Mouse (Mus musculus) CH12.LX (cell line): ENCODE results near the gene Abraxas1. TPM values are rescaled to one million over a fixed set of nuclear protein-coding genes. Genes with fewer than 3 reads are reported as not detected.

Experiments
- DNase-seq: peaks from one replicate; pipeline ENCODE4 v3.0.0-alpha.2; 2013; ENCODE audit errors: extremely low read depth
- H3K27ac ChIP-seq: 2 replicates; pipeline ENCODE4 v1.5.1; 2012; ENCODE audit warnings: low read depth, mild to moderate bottlenecking, control low read depth, moderate library complexity; ENCODE audit not compliant: insufficient read depth
- H3K27me3 ChIP-seq: replicated peaks from 2 replicates; pipeline ENCODE3; 2012; ENCODE audit warnings: inconsistent platforms
- H3K36me3 ChIP-seq, 2 experiments: replicated peaks in 1 of 2; 2 replicates each; pipeline versions ENCODE3 to v1.6.1; 2012; ENCODE audit warnings: inconsistent platforms in 1 of 2, low read length in 1 of 2, mild to moderate bottlenecking in 1 of 2, mixed read lengths in 1 of 2, moderate library complexity in 1 of 2; ENCODE audit not compliant: control insufficient read depth in 1 of 2, insufficient read depth in 1 of 2
- H3K4me1 ChIP-seq, 2 experiments: 2 replicates each; pipeline ENCODE4 v1.6.1; 2012; ENCODE audit warnings: inconsistent platforms in 1 of 2, moderate library complexity in 1 of 2; ENCODE audit not compliant: insufficient read depth in 2 of 2, control insufficient read depth in 1 of 2
- H3K4me2 ChIP-seq: 2 replicates; pipeline ENCODE4 v1.6.1; 2012; ENCODE audit warnings: low read depth, mild to moderate bottlenecking, control low read depth; ENCODE audit not compliant: poor library complexity, insufficient read depth, severe bottlenecking
- H3K4me3 ChIP-seq, 3 experiments: fragments of 150-350 bp in 1 of 3; sonication (generic) in 1 of 3; replicated peaks in 1 of 3; 2 replicates each; pipeline versions ENCODE3 to v1.5.1; 2011 to 2012; ENCODE audit warnings: low read depth in 2 of 3, low read length in 2 of 3, mild to moderate bottlenecking in 2 of 3, moderate library complexity in 2 of 3, control low read depth in 1 of 3, improper control_type of control experiment in 1 of 3, inconsistent platforms in 1 of 3, mixed read lengths in 1 of 3; ENCODE audit not compliant: poor library complexity in 1 of 3
- H3K79me2 ChIP-seq: replicated peaks from 2 replicates; pipeline ENCODE4 v1.6.1; 2012; ENCODE audit warnings: mild to moderate bottlenecking, moderate library complexity; ENCODE audit not compliant: control insufficient read depth, poor library complexity, insufficient read depth, severe bottlenecking; ENCODE audit errors: extremely low read depth
- H3K9ac ChIP-seq: 2 replicates; pipeline ENCODE4 v1.6.1; 2012; ENCODE audit warnings: low read depth, mild to moderate bottlenecking, control low read depth, moderate library complexity; ENCODE audit not compliant: insufficient read depth
- H3K9me3 ChIP-seq: replicated peaks from 2 replicates; pipeline ENCODE3; 2012; ENCODE audit warnings: low read length, inconsistent platforms, mixed read lengths
- CTCF ChIP-seq, 2 experiments: IDR thresholded peaks in 1 of 2; conservative IDR thresholded peaks in 1 of 2; 2 replicates each; pipeline ENCODE4 v1.5.1; 2011 to 2012; ENCODE audit warnings: low read depth in 2 of 2, low read length in 2 of 2, improper control_type of control experiment in 1 of 2, inconsistent platforms in 1 of 2, mild to moderate bottlenecking in 1 of 2, moderate library complexity in 1 of 2
- E2F4 ChIP-seq: IDR thresholded peaks from 2 replicates; pipeline ENCODE4 v1.6.1; 2011; ENCODE audit warnings: low read depth, low read length, improper control_type of control experiment; ENCODE audit not compliant: insufficient replicate concordance
- GABPA ChIP-seq: IDR thresholded peaks from 2 replicates; pipeline ENCODE4 v1.6.1; 2012; ENCODE audit warnings: low read depth, low read length, improper control_type of control experiment, inconsistent platforms; ENCODE audit not compliant: insufficient replicate concordance
- HCFC1 ChIP-seq: IDR thresholded peaks from 2 replicates; pipeline ENCODE4 v1.6.1; 2012; ENCODE audit warnings: low read depth, mild to moderate bottlenecking, inconsistent platforms, low read length, improper control_type of control experiment
- IRF4 ChIP-seq: IDR thresholded peaks from 2 replicates; pipeline ENCODE4 v1.6.1; 2014; ENCODE audit warnings: low read depth, mild to moderate bottlenecking, inconsistent platforms, low read length, improper control_type of control experiment
- JUN ChIP-seq: IDR thresholded peaks from 2 replicates; pipeline ENCODE4 v1.6.1; 2011; ENCODE audit warnings: low read depth, mild to moderate bottlenecking, low read length, improper control_type of control experiment, moderate library complexity; ENCODE audit not compliant: insufficient read depth
- KAT2A ChIP-seq: IDR thresholded peaks from 2 replicates; pipeline ENCODE4 v1.6.1; 2012; ENCODE audit warnings: low read length, improper control_type of control experiment, inconsistent platforms; ENCODE audit not compliant: insufficient replicate concordance
- MAX ChIP-seq: IDR thresholded peaks from 2 replicates; pipeline ENCODE4 v1.6.1; 2011; ENCODE audit warnings: low read length, improper control_type of control experiment
- MAZ ChIP-seq: IDR thresholded peaks from 2 replicates; pipeline ENCODE4 v1.6.1; 2012; ENCODE audit warnings: low read depth, mild to moderate bottlenecking, inconsistent platforms, low read length, improper control_type of control experiment, moderate library complexity
- MXI1 ChIP-seq: IDR thresholded peaks from 2 replicates; pipeline ENCODE4 v1.6.1; 2011; ENCODE audit warnings: mild to moderate bottlenecking, low read depth, low read length, improper control_type of control experiment
- POLR2A ChIP-seq: IDR thresholded peaks from 2 replicates; pipeline ENCODE4 v1.6.1; 2011; ENCODE audit warnings: low read depth, mild to moderate bottlenecking, improper control_type of control experiment, low read length
- POLR2AphosphoS2 ChIP-seq: IDR thresholded peaks from 2 replicates; pipeline ENCODE4 v1.6.1; 2011; ENCODE audit warnings: low read depth, low read length, improper control_type of control experiment
- RAD21 ChIP-seq: IDR thresholded peaks from 2 replicates; pipeline ENCODE4 v1.6.1; 2011; ENCODE audit warnings: low read depth, mild to moderate bottlenecking, low read length, improper control_type of control experiment, moderate library complexity
- RCOR1 ChIP-seq: conservative IDR thresholded peaks from 2 replicates; pipeline ENCODE4 v1.6.1; 2012; ENCODE audit warnings: low read depth, mild to moderate bottlenecking, inconsistent platforms, low read length, improper control_type of control experiment
- SIN3A ChIP-seq: IDR thresholded peaks from 2 replicates; pipeline ENCODE4 v1.6.1; 2012; ENCODE audit warnings: low read length, improper control_type of control experiment, inconsistent platforms
- TCF12 ChIP-seq: IDR thresholded peaks from 2 replicates; pipeline ENCODE4 v1.6.1; 2014; ENCODE audit warnings: low read depth, mild to moderate bottlenecking, inconsistent platforms, low read length, improper control_type of control experiment
- USF1 ChIP-seq: IDR thresholded peaks from 2 replicates; pipeline ENCODE4 v1.6.1; 2014; ENCODE audit warnings: low read depth, mild to moderate bottlenecking, inconsistent platforms, low read length, improper control_type of control experiment
- USF2 ChIP-seq: conservative IDR thresholded peaks from 2 replicates; pipeline ENCODE4 v1.6.1; 2011; ENCODE audit warnings: low read depth, low read length, improper control_type of control experiment
- ZC3H11A ChIP-seq: IDR thresholded peaks from 2 replicates; pipeline ENCODE4 v1.6.1; 2012; ENCODE audit warnings: low read depth, mild to moderate bottlenecking, inconsistent platforms, low read length, improper control_type of control experiment
- dilution Hi-C: fragments of 300-500 bp; cut with MboI; formaldehyde crosslinking; loops from 2 replicates; pipeline ENCODE4 v1.14.3; 2020; ENCODE audit warnings: low sequenced_read_pairs; ENCODE audit not compliant: extremely low pct_unique_long_range_greater_than_20kb, extremely low pct_ligation_motif_present
- in situ Hi-C: fragments of 300-500 bp; cut with MboI; formaldehyde crosslinking; loops from 3 replicates; pipeline ENCODE4 v1.14.3; 2019; ENCODE audit warnings: low sequenced_read_pairs, low pct_ligation_motif_present, low pct_unique_long_range_greater_than_20kb, mixed read lengths
- polyA plus RNA-seq: library from polyadenylated mRNA; unstranded; fragments of >175 nt; gene quantifications from 2 replicates; pipeline ENCODE4 v1.2.1, GENCODE M21; 2012; ENCODE audit warnings: low read depth; ENCODE audit not compliant: insufficient read length
- total RNA-seq, 2 experiments: library from RNA; depleted of rRNA; stranded (reverse); fragments of 300-350 nt in 1 of 2; fragments of >200 nt in 1 of 2; gene quantifications; 2 replicates each; pipeline ENCODE4 v1.2.3; 2012 to 2014

The Abraxas1 gene
- total and polyA plus RNA-seq, 3 experiments = 13.4 to 34.9 (median 30.9) TPM

DNA sequence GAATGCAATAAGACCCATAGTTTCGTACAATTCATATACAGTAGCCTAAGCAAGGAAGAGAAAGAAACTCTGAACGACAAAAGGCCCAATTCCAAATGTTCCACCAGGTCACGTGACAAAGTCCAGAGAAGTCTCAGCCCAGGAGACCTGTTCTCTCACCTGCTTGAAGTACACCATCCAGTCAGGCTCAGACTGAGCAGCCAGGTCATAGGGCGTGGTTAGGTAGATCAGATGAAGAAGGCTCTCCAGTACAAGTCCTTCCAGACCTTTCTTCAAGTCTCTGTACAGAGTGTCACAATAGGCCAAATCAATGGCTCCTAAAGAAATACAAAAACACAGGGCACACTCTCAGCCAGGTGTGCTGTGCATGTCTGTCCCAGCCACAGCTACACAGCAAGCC lies 49.2 kb downstream of the Abraxas1 start:
- no peak overlapping the region for H3K9ac ChIP-seq
- H3K9me3 ChIP-seq = no peaks in the 10 kb centered on the region
- no peaks in the 10 kb centered on the region for H3K4me1 ChIP-seq
- no peak overlapping the region for H3K4me2 ChIP-seq
- in situ Hi-C loops = loop anchor here (10.0 kb wide), 1 partner anchor 57 kb away; the partner anchor contains the start of gene Hpse
- H3K27me3 ChIP-seq = no peaks in the 10 kb centered on the region
- dilution Hi-C loops = no loop called here
- H3K4me3 ChIP-seq = no peak overlapping the region
- TF ChIP-seq KAT2A (no peak), USF2 (no peak), USF1 (no peak), IRF4 (no peak), SIN3A (no peak), MAX (no peak), MXI1 (no peak), HCFC1 (no peak), RCOR1 (no peak)
- no peaks in the 10 kb centered on the region for H3K79me2 ChIP-seq
- peaks cover 60 to 94% of the 10 kb centered on the region in 2 experiments for H3K36me3 ChIP-seq
- no peak for DNase-seq
- no peak overlapping the region for H3K27ac ChIP-seq

DNA sequence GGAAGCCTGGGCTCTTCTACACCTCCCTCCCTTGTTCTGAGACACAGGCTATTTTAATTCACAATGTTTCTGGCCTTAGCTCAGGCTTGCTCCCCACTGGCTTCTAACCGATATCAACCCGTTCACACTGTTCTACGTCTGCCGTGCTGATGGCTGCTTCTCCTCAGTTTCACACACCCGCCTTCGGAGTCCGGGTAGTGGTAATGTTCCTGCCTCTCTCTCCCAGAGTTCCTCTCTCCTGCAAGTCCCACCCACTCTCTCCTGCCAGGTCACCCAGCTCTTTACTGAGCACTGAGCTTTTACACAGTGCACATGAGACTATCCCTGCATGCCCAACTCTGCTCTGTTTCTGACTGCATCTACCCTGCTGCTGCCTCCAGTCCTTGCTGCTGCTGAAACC lies 54.7 kb downstream of the Abraxas1 start:
- H3K27ac ChIP-seq = no peak overlapping the region

DNA sequence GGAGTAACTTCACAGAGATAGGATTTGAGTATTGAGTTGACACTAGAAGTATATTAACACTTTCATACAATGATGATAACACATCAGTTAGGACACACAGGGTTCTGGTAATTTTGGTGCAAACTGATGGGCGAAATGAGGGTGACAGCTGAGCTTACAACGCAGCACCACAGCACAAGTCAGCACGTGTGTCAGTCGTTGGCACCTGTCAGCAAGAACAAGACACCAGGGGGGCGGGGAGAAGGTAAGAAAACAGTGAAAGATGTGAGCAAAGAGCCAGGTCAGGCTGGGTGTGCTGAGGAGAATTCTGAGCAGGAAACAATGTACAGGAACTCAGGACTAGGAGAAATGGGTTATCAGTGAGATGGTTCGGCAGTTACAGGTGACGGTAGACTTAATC lies 59.0 kb downstream of the Abraxas1 start:
- no peak overlapping the region for H3K27ac ChIP-seq
- peaks cover 13% of the 10 kb centered on the region for H3K9me3 ChIP-seq
- H3K4me1 ChIP-seq = peaks cover 2 to 8% of the 10 kb centered on the region in 2 experiments; a peak in 3 of 4 replicates
- no peak overlapping the region for H3K4me3 ChIP-seq
- dilution Hi-C loops (no loop called here), in situ Hi-C loops (loop anchor here (5.0 kb wide), 1 partner anchor 84 kb away; the partner anchor contains the start of gene Coq2)
- H3K79me2 ChIP-seq = no peaks in the 10 kb centered on the region
- TF ChIP-seq POLR2A (no peak), TCF12 (no peak), MAZ (no peak), GABPA (no peak), HCFC1 (no peak)
- no peak for DNase-seq
- no peaks in the 10 kb centered on the region for H3K27me3 ChIP-seq
- H3K9ac ChIP-seq = no peak overlapping the region
- peaks cover 47 to 65% of the 10 kb centered on the region in 2 experiments for H3K36me3 ChIP-seq
- no peak overlapping the region for H3K4me2 ChIP-seq

More for the DNA sequence above, 54.7 kb downstream of the Abraxas1 start:
- DNase-seq = no peak
- no peak overlapping the region for H3K4me2 ChIP-seq
- dilution Hi-C loops (no loop called here), in situ Hi-C loops (no loop called here)
- H3K27me3 ChIP-seq = no peaks in the 10 kb centered on the region
- no peaks in the 10 kb centered on the region for H3K9me3 ChIP-seq
- H3K4me1 ChIP-seq = no peaks in the 10 kb centered on the region
- H3K79me2 ChIP-seq = no peaks in the 10 kb centered on the region
- H3K9ac ChIP-seq = no peak overlapping the region
- H3K4me3 ChIP-seq = no peak overlapping the region
- H3K36me3 ChIP-seq = peaks cover 76 to 93% of the 10 kb centered on the region in 2 experiments
- TF ChIP-seq JUN (no peak), RCOR1 (no peak), RAD21 (no peak), IRF4 (no peak), E2F4 (no peak), CTCF (conservative IDR thresholded peaks at IDR 0.05 in 1 of 2, IDR thresholded peaks at IDR 0.05 in 1 of 2; ENCODE audit: low read depth in 2 of 2, low read length in 2 of 2) (no peak), POLR2AphosphoS2 (no peak), ZC3H11A (no peak)
